Mouse (Mus musculus): Measurements from ENCODE around the gene Eefsec. TPM values are rescaled to one million over a fixed set of nuclear protein-coding genes. Genes with fewer than 3 reads are reported as not detected.

Eefsec gene
- total and polyA plus RNA-seq, 3 experiments, result 27.5 to 378 (median 40.7) TPM

DNA sequence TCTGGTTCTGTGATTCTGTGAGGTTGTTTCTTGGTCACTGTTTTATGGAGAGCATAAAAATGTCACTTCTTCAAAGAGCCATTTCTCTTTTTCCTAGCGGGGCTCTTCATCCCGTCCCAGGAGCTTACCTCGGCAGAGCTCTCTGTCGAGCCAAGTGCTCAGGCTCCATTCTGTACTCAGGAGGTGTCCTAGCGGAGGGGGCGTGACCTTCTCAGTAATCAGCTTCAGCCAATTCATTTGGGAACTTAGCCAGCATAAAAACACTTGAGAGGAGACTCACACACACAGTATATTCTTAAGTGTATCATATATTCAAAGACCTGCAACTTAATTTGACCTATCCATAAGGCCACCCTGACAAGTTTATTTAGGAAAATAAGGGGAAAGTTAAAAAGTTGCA lies 34.1 kb upstream of the Eefsec start:
- Histone ChIP-seq H3K36me3 (ENCODE audit: control insufficient read depth in 1 of 2, insufficient read depth in 2 of 2, low read length in 2 of 2) (peaks cover 6 to 24% of the 10 kb centered on the region in 2 experiments), H3K27ac (ENCODE audit: control insufficient read depth, low read depth, low read length) (no peak overlapping the region), H3K4me3 (ENCODE audit: control insufficient read depth in 1 of 2, insufficient read depth in 1 of 2, low read depth in 2 of 2, low read length in 2 of 2) (no peak overlapping the region), H3K9ac (ENCODE audit: control insufficient read depth, low read depth, low read length, poor library complexity, severe bottlenecking) (no peak overlapping the region), H3K4me1 (ENCODE audit: control insufficient read depth in 1 of 2, insufficient read depth in 2 of 2, low read length in 2 of 2) (peaks cover 0 to 2% of the 10 kb centered on the region in 2 experiments; a peak in 2 of 4 replicates), H3K79me2 (ENCODE audit: control insufficient read depth, insufficient read depth, low read length, poor library complexity) (no peaks in the 10 kb centered on the region), H3K9me3 (replicated peaks; ENCODE audit: insufficient read depth, low read length) (no peaks in the 10 kb centered on the region), H3K27me3 (ENCODE audit: control insufficient read depth in 1 of 2, insufficient read depth in 2 of 2, low read length in 2 of 2) (no peaks in the 10 kb centered on the region)
- TF ChIP-seq RCOR1 (IDR thresholded peaks at IDR 0.05; ENCODE audit: low read depth, low read length), result no peak
- TF ChIP-seq MXI1 (IDR thresholded peaks at IDR 0.05; ENCODE audit: low read depth, low read length), result no peak
- no peak for TF ChIP-seq RAD21 (IDR thresholded peaks at IDR 0.05; ENCODE audit: low read depth, low read length)
- no peak for TF ChIP-seq HCFC1 (IDR thresholded peaks at IDR 0.05; ENCODE audit: low read depth, low read length)
- TF ChIP-seq MEF2A (IDR thresholded peaks at IDR 0.05; ENCODE audit: extremely low read depth, insufficient replicate concordance, low read depth, low read length, poor library complexity, severe bottlenecking), result no peak
- no peak for TF ChIP-seq TBP (IDR thresholded peaks at IDR 0.05; ENCODE audit: low read depth, low read length)
- TF ChIP-seq JUND (IDR thresholded peaks at IDR 0.05; ENCODE audit: low read depth, low read length), result no peak
- TF ChIP-seq NELFE (IDR thresholded peaks at IDR 0.05; ENCODE audit: low read depth, low read length), result no peak
- TF ChIP-seq ZKSCAN1 (IDR thresholded peaks at IDR 0.05; ENCODE audit: low read depth, low read length), result no peak
- TF ChIP-seq E2F4 (IDR thresholded peaks at IDR 0.05; ENCODE audit: borderline replicate concordance, low read depth, low read length), result no peak
- no peak for DNase-seq (ENCODE audit: low read depth, low spot score)

DNA sequence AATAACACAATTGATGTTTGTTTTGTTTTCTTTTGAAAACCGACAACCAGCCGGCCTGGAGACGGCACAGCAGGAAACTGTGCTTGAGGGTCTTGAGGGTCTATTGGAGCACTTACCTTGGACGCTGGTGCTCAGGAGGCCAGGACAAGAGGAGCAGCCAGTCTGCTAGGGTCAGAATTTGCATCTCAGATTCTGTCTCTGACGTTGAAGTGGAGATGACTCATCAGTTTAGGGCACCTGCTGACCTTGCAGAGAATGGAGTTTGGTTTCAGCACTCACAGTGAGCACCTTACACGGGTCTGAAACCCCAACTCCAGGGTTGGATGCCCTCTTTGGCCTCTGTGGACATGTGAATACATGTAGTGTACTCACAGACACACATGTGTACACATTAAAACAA lies 23.5 kb upstream of the Eefsec start:
- TF ChIP-seq USF2 (IDR thresholded peaks at IDR 0.05; ENCODE audit: borderline replicate concordance in 1 of 2, insufficient read depth in 1 of 2, low read depth in 1 of 2, low read length in 2 of 2), result no peak
- TF ChIP-seq NELFE (IDR thresholded peaks at IDR 0.05; ENCODE audit: low read depth, low read length), result no peak
- TF ChIP-seq E2F4 (IDR thresholded peaks at IDR 0.05; ENCODE audit: borderline replicate concordance, low read depth, low read length), result no peak
- no peak for TF ChIP-seq ZMIZ1 (IDR thresholded peaks at IDR 0.05; ENCODE audit: low read depth, low read length)
- TF ChIP-seq CTCF (IDR thresholded peaks at IDR 0.05 in 2 of 3, conservative IDR thresholded peaks at IDR 0.05 in 1 of 3; ENCODE audit: control insufficient read depth in 1 of 3, insufficient read depth in 1 of 3, low read depth in 2 of 3, low read length in 3 of 3, poor library complexity in 1 of 3, severe bottlenecking in 1 of 3), result no peak
- TF ChIP-seq GATA1 (IDR thresholded peaks at IDR 0.05; ENCODE audit: low read depth, low read length), result no peak
- TF ChIP-seq POLR2AphosphoS2 (IDR thresholded peaks at IDR 0.05; ENCODE audit: low read length), result no peak
- no peak for TF ChIP-seq SIN3A (IDR thresholded peaks at IDR 0.05; ENCODE audit: low read length)
- no peak for TF ChIP-seq SMC3 (IDR thresholded peaks at IDR 0.05; ENCODE audit: low read depth, low read length)
- no peak for TF ChIP-seq TBP (IDR thresholded peaks at IDR 0.05; ENCODE audit: low read depth, low read length)
- TF ChIP-seq EP300 (IDR thresholded peaks at IDR 0.05; ENCODE audit: low read depth in 1 of 2, low read length in 2 of 2), result no peak
- no peak for DNase-seq (ENCODE audit: low read depth, low spot score)
- Histone ChIP-seq H3K27me3 (ENCODE audit: control insufficient read depth in 1 of 2, insufficient read depth in 2 of 2, low read length in 2 of 2) (no peaks in the 10 kb centered on the region), H3K36me3 (ENCODE audit: control insufficient read depth in 1 of 2, insufficient read depth in 2 of 2, low read length in 2 of 2) (peaks cover 5 to 16% of the 10 kb centered on the region in 2 experiments), H3K9me3 (replicated peaks; ENCODE audit: insufficient read depth, low read length) (no peaks in the 10 kb centered on the region), H3K4me1 (ENCODE audit: control insufficient read depth in 1 of 2, insufficient read depth in 2 of 2, low read length in 2 of 2) (peaks cover 0 to 6% of the 10 kb centered on the region in 2 experiments; a peak in 2 of 4 replicates), H3K4me3 (ENCODE audit: control insufficient read depth in 1 of 2, insufficient read depth in 1 of 2, low read depth in 2 of 2, low read length in 2 of 2) (no peak overlapping the region), H3K79me2 (ENCODE audit: control insufficient read depth, insufficient read depth, low read length, poor library complexity) (peaks cover 36% of the 10 kb centered on the region), H3K9ac (ENCODE audit: control insufficient read depth, low read depth, low read length, poor library complexity, severe bottlenecking) (no peak overlapping the region), H3K27ac (ENCODE audit: control insufficient read depth, low read depth, low read length) (no peak overlapping the region)
